Mouse (Mus musculus): ENCODE data around the gene Cbx5. TPM values are rescaled to one million over a fixed set of nuclear protein-coding genes. Genes with fewer than 3 reads are reported as not detected.

Cbx5 gene
- polyA plus RNA-seq, 1 experiment from 2014 or later, result 177 TPM

GRCm38 (mm10) chr15:103214149-103214548 lies 25.5 kb downstream of the Cbx5 start:
- WGBS, result 13% methylated on average over 2 of the region's 2 CpGs
- Histone ChIP-seq H3K27me3 (ENCODE audit: control insufficient read depth, insufficient read depth, low read length) (no peaks in the 10 kb centered on the region), H3K4me1 (ENCODE audit: control insufficient read depth, insufficient read depth, low read length) (peaks cover 29% of the 10 kb centered on the region), H3K9ac (replicated peaks; ENCODE audit: low read length) (no peak overlapping the region), H3K9me3 (ENCODE audit: control insufficient read depth, low read length) (no peaks in the 10 kb centered on the region), H3K4me2 (ENCODE audit: low read length) (peak overlapping the region; percentile 55), H3K4me3 (replicated peaks; ENCODE audit: low read depth, low read length) (peak overlapping the region; percentile 20), H3K36me3 (ENCODE audit: control insufficient read depth, insufficient read depth, low read length) (peaks cover 34% of the 10 kb centered on the region), H3K27ac (replicated peaks; ENCODE audit: low read depth, low read length) (peak overlapping the region; percentile 66)
- ATAC-seq (ENCODE audit: low FRiP score, low TSS enrichment) (no peak), DNase-seq (peak; percentile 56)

- Histone ChIP-seq H3K9ac (replicated peaks; ENCODE audit: low read length) (no peak overlapping the region), H3K27ac (replicated peaks; ENCODE audit: low read depth, low read length) (no peak overlapping the region), H3K4me3 (replicated peaks; ENCODE audit: low read depth, low read length) (no peak overlapping the region), H3K27me3 (ENCODE audit: control insufficient read depth, insufficient read depth, low read length) (no peaks in the 10 kb centered on the region), H3K4me1 (ENCODE audit: control insufficient read depth, insufficient read depth, low read length) (no peaks in the 10 kb centered on the region), H3K36me3 (ENCODE audit: control insufficient read depth, insufficient read depth, low read length) (peaks cover 74% of the 10 kb centered on the region), H3K4me2 (ENCODE audit: low read length) (no peak overlapping the region), H3K9me3 (ENCODE audit: control insufficient read depth, low read length) (no peaks in the 10 kb centered on the region)
- DNase-seq (peak; percentile 52), ATAC-seq (ENCODE audit: low FRiP score, low TSS enrichment) (no peak)
- 60% methylated on average over 2 of the region's 2 CpGs for WGBS
These were observed 34.5 kb downstream of the Cbx5 start for GRCm38 (mm10) chr15:103205156-103205555.

- Histone ChIP-seq H3K4me2 (ENCODE audit: low read length) (no peak overlapping the region), H3K9me3 (ENCODE audit: control insufficient read depth, low read length) (no peaks in the 10 kb centered on the region), H3K4me1 (ENCODE audit: control insufficient read depth, insufficient read depth, low read length) (no peaks in the 10 kb centered on the region), H3K36me3 (ENCODE audit: control insufficient read depth, insufficient read depth, low read length) (peaks cover 84% of the 10 kb centered on the region), H3K27ac (replicated peaks; ENCODE audit: low read depth, low read length) (no peak overlapping the region), H3K9ac (replicated peaks; ENCODE audit: low read length) (no peak overlapping the region), H3K4me3 (replicated peaks; ENCODE audit: low read depth, low read length) (no peak overlapping the region), H3K27me3 (ENCODE audit: control insufficient read depth, insufficient read depth, low read length) (no peaks in the 10 kb centered on the region)
- no peak for ATAC-seq (ENCODE audit: low FRiP score, low TSS enrichment)
- no peak for DNase-seq
- WGBS, result 74% methylated on average over 6 of the region's 6 CpGs
These were observed 37.4 kb downstream of the Cbx5 start for GRCm38 (mm10) chr15:103202088-103202793.

GRCm38 (mm10) chr15:103197785-103198184 lies 41.8 kb downstream of the Cbx5 start:
- peaks cover 79% of the 10 kb centered on the region for H3K36me3 ChIP-seq (ENCODE audit: control insufficient read depth, insufficient read depth, low read length)
- no peaks in the 10 kb centered on the region for H3K4me1 ChIP-seq (ENCODE audit: control insufficient read depth, insufficient read depth, low read length)
- H3K9me3 ChIP-seq (ENCODE audit: control insufficient read depth, low read length), result no peaks in the 10 kb centered on the region
- ATAC-seq (ENCODE audit: low FRiP score, low TSS enrichment), result no peak
- H3K27me3 ChIP-seq (ENCODE audit: control insufficient read depth, insufficient read depth, low read length), result no peaks in the 10 kb centered on the region
- no peak overlapping the region for H3K9ac ChIP-seq (replicated peaks; ENCODE audit: low read length)
- no peak overlapping the region for H3K4me3 ChIP-seq (replicated peaks; ENCODE audit: low read depth, low read length)
- H3K27ac ChIP-seq (replicated peaks; ENCODE audit: low read depth, low read length), result no peak overlapping the region
- H3K4me2 ChIP-seq (ENCODE audit: low read length), result no peak overlapping the region
- DNase-seq, result no peak
- WGBS, result 85% methylated on average over 4 of the region's 4 CpGs

- Histone ChIP-seq H3K9me3 (ENCODE audit: control insufficient read depth, low read length) (no peaks in the 10 kb centered on the region), H3K4me2 (ENCODE audit: low read length) (no peak overlapping the region), H3K27ac (replicated peaks; ENCODE audit: low read depth, low read length) (no peak overlapping the region), H3K27me3 (ENCODE audit: control insufficient read depth, insufficient read depth, low read length) (no peaks in the 10 kb centered on the region), H3K36me3 (ENCODE audit: control insufficient read depth, insufficient read depth, low read length) (peaks cover 82% of the 10 kb centered on the region), H3K9ac (replicated peaks; ENCODE audit: low read length) (no peak overlapping the region), H3K4me1 (ENCODE audit: control insufficient read depth, insufficient read depth, low read length) (no peaks in the 10 kb centered on the region), H3K4me3 (replicated peaks; ENCODE audit: low read depth, low read length) (no peak overlapping the region)
- 94% methylated on average over 1 of the region's 1 CpGs for WGBS
- DNase-seq, result no peak
- ATAC-seq (ENCODE audit: low FRiP score, low TSS enrichment), result no peak
These were observed 42.8 kb downstream of the Cbx5 start for GRCm38 (mm10) chr15:103196835-103197234.

- no peak overlapping the region for H3K4me3 ChIP-seq (replicated peaks; ENCODE audit: low read depth, low read length)
- 88% methylated on average over 2 of the region's 2 CpGs for WGBS
- DNase-seq (no peak), ATAC-seq (ENCODE audit: low FRiP score, low TSS enrichment) (no peak)
- no peaks in the 10 kb centered on the region for H3K4me1 ChIP-seq (ENCODE audit: control insufficient read depth, insufficient read depth, low read length)
- H3K27ac ChIP-seq (replicated peaks; ENCODE audit: low read depth, low read length), result no peak overlapping the region
- no peak overlapping the region for H3K9ac ChIP-seq (replicated peaks; ENCODE audit: low read length)
- H3K36me3 ChIP-seq (ENCODE audit: control insufficient read depth, insufficient read depth, low read length), result peaks cover 68% of the 10 kb centered on the region
- H3K9me3 ChIP-seq (ENCODE audit: control insufficient read depth, low read length), result no peaks in the 10 kb centered on the region
- H3K27me3 ChIP-seq (ENCODE audit: control insufficient read depth, insufficient read depth, low read length), result no peaks in the 10 kb centered on the region
- no peak overlapping the region for H3K4me2 ChIP-seq (ENCODE audit: low read length)
These were observed 46.0 kb downstream of the Cbx5 start for GRCm38 (mm10) chr15:103193606-103194005.

GRCm38 (mm10) chr15:103190531-103191462 lies 48.8 kb downstream of the Cbx5 start:
- H3K4me3 ChIP-seq (replicated peaks; ENCODE audit: low read depth, low read length), result no peak overlapping the region
- DNase-seq (peak; percentile 76), ATAC-seq (ENCODE audit: low FRiP score, low TSS enrichment) (no peak)

GRCm38 (mm10) chr15:103190083-103190482 lies 49.5 kb downstream of the Cbx5 start:
- no peaks in the 10 kb centered on the region; the same call in 1 of the 2 replicates for H3K27me3 ChIP-seq (ENCODE audit: control insufficient read depth, insufficient read depth, low read length)
- no peaks in the 10 kb centered on the region for H3K4me1 ChIP-seq (ENCODE audit: control insufficient read depth, insufficient read depth, low read length)
- no peak for DNase-seq
- H3K4me3 ChIP-seq (replicated peaks; ENCODE audit: low read depth, low read length), result no peak overlapping the region
- H3K9me3 ChIP-seq (ENCODE audit: control insufficient read depth, low read length), result no peaks in the 10 kb centered on the region
- no peak overlapping the region for H3K9ac ChIP-seq (replicated peaks; ENCODE audit: low read length)
- H3K27ac ChIP-seq (replicated peaks; ENCODE audit: low read depth, low read length), result no peak overlapping the region
- no peak for ATAC-seq (ENCODE audit: low FRiP score, low TSS enrichment)
- WGBS, result 82% methylated on average over 7 of the region's 7 CpGs
- H3K4me2 ChIP-seq (ENCODE audit: low read length), result no peak overlapping the region
- H3K36me3 ChIP-seq (ENCODE audit: control insufficient read depth, insufficient read depth, low read length), result peaks cover 40% of the 10 kb centered on the region

More at GRCm38 (mm10) chr15:103190531-103191462, 48.8 kb downstream of the Cbx5 start:
- 69% methylated on average over 10 of the region's 10 CpGs for WGBS
- H3K4me1 ChIP-seq (ENCODE audit: control insufficient read depth, insufficient read depth, low read length), result no peaks in the 10 kb centered on the region
- no peaks in the 10 kb centered on the region for H3K9me3 ChIP-seq (ENCODE audit: control insufficient read depth, low read length)
- H3K36me3 ChIP-seq (ENCODE audit: control insufficient read depth, insufficient read depth, low read length), result peaks cover 44% of the 10 kb centered on the region
- H3K27ac ChIP-seq (replicated peaks; ENCODE audit: low read depth, low read length), result no peak overlapping the region
- no peaks in the 10 kb centered on the region for H3K27me3 ChIP-seq (ENCODE audit: control insufficient read depth, insufficient read depth, low read length)
- H3K9ac ChIP-seq (replicated peaks; ENCODE audit: low read length), result peak overlapping the region; percentile 20; the same call in 1 of the 2 replicates
- no peak overlapping the region for H3K4me2 ChIP-seq (ENCODE audit: low read length)
